Mouse (Mus musculus) limb, embryonic 15.5 days (tissue): ENCODE measurements around the gene Gadd45b. TPM values are rescaled to one million over a fixed set of nuclear protein-coding genes. Genes with fewer than 3 reads are reported as not detected.

Experiments
- ATAC-seq: fragments of 200-750 bp; cut with Nextera tagmentation; 2 replicates; pipeline ENCODE4 v1.8.0; 2017; ENCODE audit warnings: low read depth, moderate TSS enrichment; ENCODE audit not compliant: insufficient number of reproducible peaks, low FRiP score, low TSS enrichment
- H3K27ac ChIP-seq: fragments of 300-500 bp; sonication (generic); 2 replicates; pipeline ENCODE4 v1.5.1; 2015; ENCODE audit warnings: moderate library complexity, mild to moderate bottlenecking, inconsistent platforms
- H3K27me3 ChIP-seq: fragments of 300-500 bp; sonication (generic); 2 replicates; pipeline ENCODE4 v1.6.1; 2015; ENCODE audit warnings: inconsistent platforms
- H3K36me3 ChIP-seq: fragments of 300-500 bp; sonication (generic); 2 replicates; pipeline ENCODE4 v1.6.1; 2015; ENCODE audit warnings: inconsistent platforms
- H3K4me1 ChIP-seq: fragments of 300-500 bp; sonication (generic); 2 replicates; pipeline ENCODE4 v1.6.1; 2015; ENCODE audit warnings: inconsistent platforms
- H3K4me2 ChIP-seq: fragments of 300-500 bp; sonication (generic); 2 replicates; pipeline ENCODE4 v1.6.1; 2015; ENCODE audit warnings: mild to moderate bottlenecking, inconsistent platforms
- H3K4me3 ChIP-seq: fragments of 300-500 bp; sonication (generic); 2 replicates; pipeline ENCODE4 v1.5.1; 2015; ENCODE audit warnings: mild to moderate bottlenecking, inconsistent platforms
- H3K9ac ChIP-seq: fragments of 300-500 bp; sonication (generic); 2 replicates; pipeline ENCODE4 v1.6.1; 2015; ENCODE audit warnings: inconsistent platforms
- H3K9me3 ChIP-seq: fragments of 300-500 bp; sonication (generic); 2 replicates; pipeline ENCODE4 v1.6.1; 2016; ENCODE audit warnings: inconsistent platforms
- WGBS: fragments of 180-500 bp; shearing (Covaris S2); methylation state at CpG from one replicate; pipeline ENCODE4 v1.1.7; 2015; 5-methylcytosine and 5-hydroxymethylcytosine counted together
- polyA plus RNA-seq: library from polyadenylated mRNA; unstranded; fragments of >200 nt; fragmentation: Nextera tagmentation; extraction: Ambion mirVana; gene quantifications from 2 replicates; pipeline ENCODE4 v1.2.1, GENCODE M21; 2015

Gadd45b gene
- polyA plus RNA-seq, 1 experiment from 2014 or later = 44.4 TPM

DNA sequence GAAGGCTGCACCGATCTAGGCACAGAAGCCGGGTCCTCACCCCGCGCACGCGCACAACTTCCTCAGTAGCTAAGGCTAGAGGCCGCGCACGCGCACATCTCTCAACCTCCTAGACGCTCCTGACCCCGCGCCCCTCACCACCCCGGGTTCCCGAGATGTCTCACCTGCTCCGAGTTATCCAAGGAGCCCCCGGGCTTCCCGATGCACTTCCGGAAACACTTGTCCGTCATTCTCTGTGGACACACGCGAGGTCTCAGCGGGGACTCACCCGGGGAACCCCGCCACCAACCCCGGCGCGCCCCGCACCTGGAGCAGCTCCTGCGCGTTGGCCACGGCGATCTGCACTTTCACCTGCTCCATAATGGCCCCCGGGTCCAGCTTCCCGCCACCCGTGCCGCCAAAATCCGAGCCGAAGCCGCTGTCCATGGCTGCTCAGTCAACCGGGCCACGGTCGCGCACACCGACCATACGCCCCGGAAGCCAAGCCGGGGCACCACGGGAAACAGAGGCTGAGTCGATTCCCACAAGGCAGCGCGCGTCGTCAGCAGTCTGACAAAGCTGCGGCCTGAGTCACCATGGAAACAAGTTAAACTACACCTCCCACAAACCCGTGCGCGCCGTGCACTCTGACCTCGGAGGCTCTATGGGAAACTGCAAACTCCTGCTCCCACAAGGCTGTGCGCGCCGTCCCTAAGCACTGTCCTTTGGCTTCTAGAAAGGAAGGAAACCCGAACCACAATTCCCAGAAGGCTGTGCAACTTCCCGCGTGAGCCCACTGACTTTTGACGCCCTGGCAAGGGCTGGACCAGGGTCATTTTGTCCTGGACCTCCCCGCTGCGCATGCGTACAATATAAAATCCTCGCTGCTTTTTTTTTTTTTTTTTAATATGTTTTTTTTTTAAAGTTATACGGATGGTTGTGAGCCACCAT is 29.3 kb upstream of the Gadd45b start, which contains the start of gene Timm13:
Timm13 (minus strand) TSS at position 652 of the 930 bp plus-strand sequence.
- peak within 1 kb of the TSS; percentile 77 for H3K9ac ChIP-seq
- peak; percentile 95 for ATAC-seq
- under 1% methylated on average over 72 of the region's 72 CpGs for WGBS

DNA sequence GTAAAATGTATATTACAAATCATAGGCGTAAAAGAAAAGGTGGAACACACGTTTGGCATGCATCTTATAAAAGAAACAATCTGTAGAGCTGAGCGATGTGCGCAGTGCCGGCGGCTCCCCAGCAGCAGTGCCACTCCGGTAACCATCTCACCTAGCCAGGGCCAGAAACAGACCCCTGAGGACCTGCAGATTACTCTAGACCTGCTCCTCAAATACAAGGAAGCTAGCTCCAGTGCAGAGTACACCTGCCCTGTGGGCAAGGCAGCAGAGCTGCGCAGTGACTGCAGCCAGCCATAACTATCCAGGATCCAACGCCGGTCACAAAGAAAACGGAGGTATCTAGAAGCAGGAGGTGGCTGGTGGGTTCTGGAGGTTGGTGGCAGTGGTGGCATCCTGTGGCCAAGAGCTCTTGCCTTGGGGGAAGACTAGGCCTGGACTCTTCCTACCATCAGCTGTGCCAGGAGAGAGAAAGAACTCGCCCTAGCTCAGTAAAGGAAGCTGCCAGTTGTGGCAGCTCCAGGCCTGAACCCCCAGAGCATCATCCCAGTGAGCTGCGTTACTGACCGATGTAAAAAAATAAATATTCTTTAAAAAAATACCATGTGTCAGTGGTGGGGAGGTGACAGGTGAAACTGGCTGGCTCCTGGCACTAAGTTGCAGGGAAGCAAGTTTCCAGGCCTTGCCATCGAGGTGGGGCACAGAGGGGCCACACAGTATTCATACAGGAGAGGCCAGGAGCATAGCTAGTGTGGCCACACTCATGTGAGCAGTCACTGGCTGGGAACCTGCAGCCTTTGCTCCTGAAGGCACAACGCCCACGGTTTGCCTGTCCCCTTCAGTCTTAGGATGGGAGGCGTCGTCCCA is 28.2 kb upstream of the Gadd45b start:
- Histone ChIP-seq H3K4me3 (peak overlapping the region; percentile 99), H3K36me3 (peaks cover 63% of the 10 kb centered on the region), H3K27me3 (no peaks in the 10 kb centered on the region), H3K27ac (peak overlapping the region; percentile 63), H3K9me3 (no peaks in the 10 kb centered on the region), H3K4me1 (peaks cover 24% of the 10 kb centered on the region), H3K9ac (no peak overlapping the region), H3K4me2 (peak overlapping the region; percentile 89)
- 86% methylated on average over 19 of the region's 19 CpGs for WGBS
- ATAC-seq = no peak

More for the DNA sequence above, 29.3 kb upstream of the Gadd45b start, which contains the start of gene Timm13:
- peak within 1 kb of the TSS; percentile 89 for H3K4me2 ChIP-seq
- peaks cover 24% of the 10 kb centered on the region for H3K4me1 ChIP-seq
- H3K27ac ChIP-seq = peak within 1 kb of the TSS; percentile 87
- peaks cover 54% of the 10 kb centered on the region for H3K36me3 ChIP-seq
- H3K27me3 ChIP-seq = no peaks in the 10 kb centered on the region
- no peaks in the 10 kb centered on the region for H3K9me3 ChIP-seq
- H3K4me3 ChIP-seq = peak within 1 kb of the TSS; percentile 99

DNA sequence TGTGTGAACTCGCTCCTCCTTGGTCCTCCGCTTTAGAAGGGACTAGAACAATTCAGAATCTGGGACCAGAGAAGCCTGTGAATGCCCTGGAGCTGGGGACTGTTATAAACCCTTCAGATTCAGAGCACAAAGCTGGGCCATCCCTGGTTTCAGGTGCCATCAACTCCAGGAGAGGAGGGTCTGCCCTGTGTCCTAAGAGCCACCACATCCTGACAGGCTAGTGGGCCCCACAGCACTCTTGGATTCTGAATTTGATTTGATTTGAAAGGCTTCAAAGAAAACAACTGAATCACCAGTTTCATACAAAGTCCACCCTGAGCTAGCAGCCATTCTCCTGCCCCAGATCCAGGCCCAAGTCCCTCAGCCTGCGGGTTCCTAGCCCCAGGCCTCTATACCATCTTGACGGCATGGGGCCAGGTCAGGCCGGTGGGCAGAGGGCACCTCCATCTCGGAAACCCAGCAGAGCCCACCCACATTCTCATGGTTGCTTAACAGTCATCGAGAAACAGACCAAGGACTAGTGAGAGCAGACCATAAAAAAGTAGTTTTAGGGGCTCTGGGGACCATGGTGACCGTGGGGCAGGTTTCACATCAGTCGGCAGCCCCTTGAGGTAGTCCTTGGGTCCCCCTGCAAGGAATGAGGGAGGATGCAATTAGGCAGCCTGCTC is 27.5 kb upstream of the Gadd45b start:
- Histone ChIP-seq H3K4me2 (no peak overlapping the region), H3K9me3 (no peaks in the 10 kb centered on the region), H3K27me3 (no peaks in the 10 kb centered on the region), H3K9ac (no peak overlapping the region), H3K4me3 (no peak overlapping the region), H3K36me3 (peaks cover 67% of the 10 kb centered on the region), H3K27ac (peak overlapping the region; percentile 54; the same call in 1 of the 2 replicates), H3K4me1 (peaks cover 24% of the 10 kb centered on the region)
- WGBS = 89% methylated on average over 9 of the region's 9 CpGs
- no peak for ATAC-seq

GRCm38 (mm10) chr10:80903282-80903681 is 26.6 kb upstream of the Gadd45b start:
- H3K36me3 ChIP-seq = peaks cover 75% of the 10 kb centered on the region
- no peaks in the 10 kb centered on the region for H3K9me3 ChIP-seq
- H3K9ac ChIP-seq = no peak overlapping the region
- 89% methylated on average over 10 of the region's 10 CpGs for WGBS
- H3K4me1 ChIP-seq = peaks cover 19% of the 10 kb centered on the region
- H3K4me3 ChIP-seq = no peak overlapping the region
- no peak overlapping the region for H3K27ac ChIP-seq
- H3K27me3 ChIP-seq = no peaks in the 10 kb centered on the region
- H3K4me2 ChIP-seq = no peak overlapping the region
- ATAC-seq = no peak

DNA sequence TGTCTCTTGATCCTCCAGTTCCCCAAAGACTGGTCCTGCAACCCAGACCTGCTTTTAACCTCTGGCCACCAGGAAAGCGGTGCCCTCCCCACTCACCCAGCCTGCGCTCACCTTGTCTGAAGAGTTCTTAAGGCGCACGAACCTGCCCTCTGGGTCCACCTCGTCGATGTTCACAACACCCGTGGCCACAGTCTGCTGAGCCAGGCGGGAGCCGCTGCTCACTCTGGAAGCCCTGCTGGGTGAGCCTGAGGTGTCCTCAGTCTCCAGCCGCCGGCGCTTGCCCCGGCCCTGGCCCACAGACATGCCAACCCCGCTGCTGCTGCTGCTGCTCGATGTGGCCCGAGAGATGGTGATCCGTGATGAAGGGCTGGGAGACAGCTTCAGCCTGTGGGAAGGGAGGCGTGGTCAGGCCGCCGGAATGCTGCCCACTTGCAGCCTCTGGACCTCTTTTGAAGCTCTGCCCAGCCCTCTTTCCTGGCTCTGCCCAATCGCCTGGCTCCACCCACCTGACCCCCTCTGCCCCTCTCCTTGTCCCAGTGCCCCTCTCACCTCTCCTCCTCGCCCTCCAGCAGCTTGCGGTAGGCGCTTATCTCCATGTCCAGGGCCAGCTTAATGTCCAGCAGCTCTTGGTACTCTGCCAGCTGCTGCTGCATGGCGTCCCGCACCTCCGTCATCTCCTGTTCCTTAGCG is 25.7 kb upstream of the Gadd45b start:
- Histone ChIP-seq H3K4me2 (no peak overlapping the region), H3K4me3 (no peak overlapping the region), H3K4me1 (peaks cover 14% of the 10 kb centered on the region), H3K9me3 (no peaks in the 10 kb centered on the region), H3K36me3 (peaks cover 75% of the 10 kb centered on the region), H3K27me3 (no peaks in the 10 kb centered on the region), H3K27ac (no peak overlapping the region), H3K9ac (no peak overlapping the region)
- no peak for ATAC-seq
- 85% methylated on average over 28 of the region's 28 CpGs for WGBS

DNA sequence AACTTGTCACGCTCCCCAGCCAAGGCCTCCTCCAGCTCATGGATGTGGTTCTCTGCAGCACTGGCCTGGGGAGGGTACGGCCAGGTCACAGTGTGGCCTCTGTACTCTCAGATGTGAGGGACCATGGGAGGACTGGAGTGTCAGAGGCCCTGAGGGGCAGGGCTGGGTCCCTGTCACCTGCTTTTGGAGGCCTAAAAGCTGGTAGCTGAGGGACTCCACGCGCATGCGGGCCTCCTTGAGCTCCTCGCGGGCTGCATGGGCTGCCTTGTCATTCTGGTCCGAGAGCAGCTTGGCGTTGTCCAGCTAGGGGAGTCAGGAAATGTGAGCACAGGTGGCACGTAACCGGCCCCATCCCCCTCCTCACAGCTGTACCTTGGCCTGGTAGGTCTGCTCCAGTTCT is 25.2 kb upstream of the Gadd45b start:
- Histone ChIP-seq H3K27ac (no peak overlapping the region), H3K4me1 (peaks cover 8% of the 10 kb centered on the region), H3K4me2 (no peak overlapping the region), H3K9ac (no peak overlapping the region), H3K9me3 (no peaks in the 10 kb centered on the region), H3K27me3 (no peaks in the 10 kb centered on the region), H3K36me3 (peaks cover 79% of the 10 kb centered on the region), H3K4me3 (no peak overlapping the region)
- WGBS = 93% methylated on average over 11 of the region's 11 CpGs
- ATAC-seq = no peak

GRCm38 (mm10) chr10:80909375-80910162 is 20.3 kb upstream of the Gadd45b start:
- ATAC-seq = no peak
- H3K4me3 ChIP-seq = no peak overlapping the region
- WGBS = 91% methylated on average over 22 of the region's 22 CpGs
- H3K9ac ChIP-seq = no peak overlapping the region
- H3K4me2 ChIP-seq = no peak overlapping the region
- peaks cover 12% of the 10 kb centered on the region; the same call in 1 of the 2 replicates for H3K4me1 ChIP-seq
- H3K36me3 ChIP-seq = peaks cover 85% of the 10 kb centered on the region
- no peaks in the 10 kb centered on the region for H3K9me3 ChIP-seq
- H3K27ac ChIP-seq = no peak overlapping the region
- no peaks in the 10 kb centered on the region for H3K27me3 ChIP-seq

DNA sequence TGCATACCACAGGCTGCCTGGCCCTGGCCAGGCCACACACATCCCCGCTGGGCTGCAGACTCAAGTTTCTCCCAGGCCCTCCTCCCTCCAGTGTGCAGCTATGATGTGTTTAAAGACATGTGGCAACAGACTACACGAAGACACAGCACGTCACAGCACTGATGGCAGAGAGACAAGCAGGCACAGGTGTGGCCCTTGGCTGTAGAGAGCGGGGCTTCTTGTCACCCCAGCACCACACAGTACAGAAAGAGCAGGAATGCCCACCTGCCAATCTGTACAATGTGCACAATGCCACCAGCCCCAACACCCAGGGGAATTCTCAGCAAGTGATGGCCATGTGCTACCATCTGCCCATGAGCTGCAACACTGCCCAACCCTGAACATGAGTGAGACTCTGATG is 18.5 kb upstream of the Gadd45b start:
- Histone ChIP-seq H3K27ac (no peak overlapping the region), H3K27me3 (no peaks in the 10 kb centered on the region), H3K9ac (no peak overlapping the region), H3K4me1 (peaks cover 19% of the 10 kb centered on the region), H3K36me3 (peaks cover 71% of the 10 kb centered on the region), H3K4me2 (no peak overlapping the region), H3K9me3 (no peaks in the 10 kb centered on the region), H3K4me3 (no peak overlapping the region)
- ATAC-seq = peak; percentile 25
- 81% methylated on average over 4 of the region's 4 CpGs for WGBS

GRCm38 (mm10) chr10:80911891-80912290 is 18.0 kb upstream of the Gadd45b start:
- Histone ChIP-seq H3K4me3 (no peak overlapping the region), H3K36me3 (peaks cover 70% of the 10 kb centered on the region), H3K9me3 (no peaks in the 10 kb centered on the region), H3K27ac (no peak overlapping the region), H3K4me1 (peaks cover 24% of the 10 kb centered on the region), H3K4me2 (no peak overlapping the region), H3K27me3 (no peaks in the 10 kb centered on the region), H3K9ac (no peak overlapping the region)
- 0 out of 2 replicates have a peak, but pooled peaks have one; percentile 17 for ATAC-seq

DNA sequence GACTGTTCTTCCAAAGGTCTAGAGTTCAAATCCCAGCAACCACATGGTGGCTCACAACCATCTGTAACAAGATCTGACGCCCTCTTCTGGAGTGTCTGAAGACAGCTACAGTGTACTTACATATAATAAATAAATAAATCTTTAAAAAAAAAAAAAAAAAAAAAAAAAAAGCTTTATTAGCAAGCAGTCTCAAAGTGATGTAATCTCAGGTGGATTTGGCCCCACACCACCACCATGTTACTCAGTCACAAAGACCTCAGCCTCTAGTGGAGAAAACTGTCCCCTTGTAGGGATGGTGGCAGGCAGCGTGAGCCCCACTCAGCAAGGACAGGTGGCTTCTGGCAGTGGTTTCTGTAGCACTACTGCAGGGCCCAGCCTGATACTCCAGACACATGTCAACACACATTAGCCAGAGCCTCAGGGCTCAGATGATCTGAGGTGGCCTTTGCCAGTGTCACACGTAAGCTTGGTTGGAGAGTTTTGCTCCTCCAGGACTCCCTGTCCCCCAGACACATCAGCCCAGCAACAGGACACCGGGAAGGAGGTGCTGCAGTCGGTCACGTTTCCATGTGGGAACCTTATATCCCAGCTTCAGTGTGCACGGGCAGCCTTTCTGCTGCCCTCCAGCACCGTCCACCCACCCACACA is 16.4 kb upstream of the Gadd45b start:
- WGBS = 86% methylated on average over 7 of the region's 8 CpGs
- Histone ChIP-seq H3K4me1 (peaks cover 34% of the 10 kb centered on the region), H3K36me3 (peaks cover 55% of the 10 kb centered on the region), H3K27me3 (no peaks in the 10 kb centered on the region), H3K4me3 (no peak overlapping the region), H3K9me3 (no peaks in the 10 kb centered on the region), H3K4me2 (no peak overlapping the region), H3K27ac (0 out of 2 replicates have a peak overlapping the region, but pooled peaks have one; percentile 30), H3K9ac (no peak overlapping the region)
- no peak for ATAC-seq
